Mouse (Mus musculus) forebrain, embryonic 16.5 days (tissue): ENCODE measurements at regions not wholly inside any gene's neighbourhood (a gene's known extent, or its start where the extent isn't known, plus 50 kb on each side); places are given as distances from the start of the nearest gene placed in this dataset.

Experiments
- ATAC-seq: fragments of 200-750 bp; cut with Nextera tagmentation; 2 replicates; pipeline ENCODE4 v1.8.0; 2017; ENCODE audit warnings: mild to moderate bottlenecking, moderate library complexity
- H3K27ac ChIP-seq: fragments of 300-500 bp; sonication (generic); 2 replicates; pipeline ENCODE4 v1.5.1; 2014; ENCODE audit warnings: low read length, control low read depth
- H3K27me3 ChIP-seq: fragments of 300-500 bp; sonication (generic); replicated peaks from 2 replicates; pipeline ENCODE4 v1.6.1; 2014; ENCODE audit warnings: low read length; ENCODE audit not compliant: control insufficient read depth, insufficient read depth
- H3K36me3 ChIP-seq: fragments of 300-500 bp; sonication (generic); 2 replicates; pipeline ENCODE4 v1.6.1; 2014; ENCODE audit not compliant: control insufficient read depth, insufficient read depth
- H3K4me1 ChIP-seq: fragments of 300-500 bp; sonication (generic); replicated peaks from 2 replicates; pipeline ENCODE4 v1.6.1; 2014; ENCODE audit warnings: low read length; ENCODE audit not compliant: control insufficient read depth, insufficient read depth
- H3K4me2 ChIP-seq: fragments of 300-500 bp; sonication (generic); 2 replicates; pipeline ENCODE4 v1.6.1; 2014; ENCODE audit warnings: mild to moderate bottlenecking, low read length, control low read depth
- H3K4me3 ChIP-seq: fragments of 300-500 bp; sonication (generic); replicated peaks from 2 replicates; pipeline ENCODE4 v1.5.1; 2014; ENCODE audit warnings: mild to moderate bottlenecking, low read length, control low read depth
- H3K9ac ChIP-seq: fragments of 300-500 bp; sonication (generic); replicated peaks from 2 replicates; pipeline ENCODE4 v1.6.1; 2014; ENCODE audit warnings: low read depth, low read length, control low read depth
- H3K9me3 ChIP-seq: fragments of 300-500 bp; sonication (generic); 2 replicates; pipeline ENCODE4 v1.6.1; 2016; ENCODE audit warnings: low read length; ENCODE audit not compliant: control insufficient read depth
- WGBS: fragments of 180-500 bp; shearing (Covaris S2); extraction: QIAGEN DNeasy Blood & Tissue Kit; methylation state at CpG from one replicate; pipeline ENCODE4 v1.1.7; 2014; 5-methylcytosine and 5-hydroxymethylcytosine counted together

DNA sequence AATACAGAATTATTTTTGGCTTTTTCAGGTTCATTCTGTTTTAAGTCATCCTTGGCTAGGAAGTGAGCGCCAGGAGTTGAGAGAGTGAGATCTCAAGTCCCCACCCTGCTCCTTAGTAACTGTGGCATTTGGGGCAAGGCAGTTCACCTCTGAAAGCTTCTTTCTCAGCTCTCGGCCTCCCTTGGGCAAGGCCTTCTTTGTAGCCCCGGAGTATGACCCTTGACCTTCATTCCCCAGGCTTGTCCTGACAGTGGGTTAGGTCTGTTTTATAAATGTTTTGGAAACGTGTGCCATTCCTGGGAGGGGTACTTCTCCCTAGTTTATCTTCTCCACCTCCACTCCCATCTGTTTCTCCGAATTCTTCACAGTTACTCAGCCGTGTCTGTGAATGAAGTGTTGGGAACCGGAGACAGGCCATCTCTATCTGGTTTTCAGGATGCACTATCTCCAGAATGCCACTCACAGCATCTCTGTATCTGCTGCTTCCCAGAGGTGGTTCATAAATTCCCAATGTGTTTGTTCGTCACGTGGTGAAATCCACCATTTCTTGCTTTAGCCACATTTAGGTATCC lies 75.0 kb upstream of the Eif4g2 start:
- Histone ChIP-seq H3K4me2 (no peak overlapping the region), H3K9me3 (no peaks in the 10 kb centered on the region), H3K27me3 (no peaks in the 10 kb centered on the region), H3K4me1 (peaks cover 19% of the 10 kb centered on the region), H3K36me3 (no peaks in the 10 kb centered on the region), H3K4me3 (no peak overlapping the region), H3K9ac (no peak overlapping the region), H3K27ac (no peak overlapping the region)
- no peak for ATAC-seq
- 68% methylated on average over 9 of the region's 9 CpGs for WGBS

- Histone ChIP-seq H3K27ac (no peak overlapping the region), H3K4me2 (no peak overlapping the region), H3K4me1 (peaks cover 19% of the 10 kb centered on the region), H3K9ac (no peak overlapping the region), H3K4me3 (no peak overlapping the region), H3K9me3 (no peaks in the 10 kb centered on the region), H3K36me3 (no peaks in the 10 kb centered on the region), H3K27me3 (no peaks in the 10 kb centered on the region)
- WGBS: 21% methylated on average over 6 of the region's 6 CpGs
- 0 out of 2 replicates have a peak, but pooled peaks have one; percentile 40 for ATAC-seq
These were observed 74.5 kb upstream of the Eif4g2 start for GRCm38 (mm10) chr7:111157287-111157686.

- H3K27ac ChIP-seq: no peak overlapping the region
- ATAC-seq: no peak
These were observed 73.8 kb upstream of the Eif4g2 start for GRCm38 (mm10) chr7:111156472-111157231.

GRCm38 (mm10) chr7:111155995-111156394 lies 73.2 kb upstream of the Eif4g2 start:
- H3K4me3 ChIP-seq: no peak overlapping the region
- no peak for ATAC-seq
- no peaks in the 10 kb centered on the region for H3K27me3 ChIP-seq
- no peaks in the 10 kb centered on the region for H3K9me3 ChIP-seq
- H3K4me2 ChIP-seq: no peak overlapping the region
- peaks cover 19% of the 10 kb centered on the region for H3K4me1 ChIP-seq
- no peaks in the 10 kb centered on the region for H3K36me3 ChIP-seq
- 52% methylated on average over 6 of the region's 6 CpGs for WGBS
- no peak overlapping the region for H3K9ac ChIP-seq
- no peak overlapping the region for H3K27ac ChIP-seq

More at GRCm38 (mm10) chr7:111156472-111157231, 73.8 kb upstream of the Eif4g2 start:
- Histone ChIP-seq H3K4me1 (peaks cover 19% of the 10 kb centered on the region), H3K4me2 (no peak overlapping the region), H3K9me3 (no peaks in the 10 kb centered on the region), H3K4me3 (no peak overlapping the region), H3K9ac (no peak overlapping the region), H3K36me3 (no peaks in the 10 kb centered on the region), H3K27me3 (no peaks in the 10 kb centered on the region)
- WGBS: 47% methylated on average over 8 of the region's 8 CpGs

GRCm38 (mm10) chr7:111154217-111154616 lies 71.4 kb upstream of the Eif4g2 start:
- Histone ChIP-seq H3K9me3 (no peaks in the 10 kb centered on the region), H3K36me3 (no peaks in the 10 kb centered on the region), H3K4me1 (peaks cover 19% of the 10 kb centered on the region), H3K27ac (no peak overlapping the region), H3K4me3 (no peak overlapping the region), H3K4me2 (no peak overlapping the region), H3K9ac (no peak overlapping the region), H3K27me3 (no peaks in the 10 kb centered on the region)
- WGBS: 89% methylated on average over 13 of the region's 13 CpGs
- no peak for ATAC-seq

- no peak for ATAC-seq
- no peak overlapping the region for H3K4me3 ChIP-seq
- H3K9ac ChIP-seq: no peak overlapping the region
- 91% methylated on average over 5 of the region's 5 CpGs for WGBS
- no peaks in the 10 kb centered on the region for H3K9me3 ChIP-seq
- no peak overlapping the region for H3K27ac ChIP-seq
- H3K4me1 ChIP-seq: no peaks in the 10 kb centered on the region
- H3K36me3 ChIP-seq: no peaks in the 10 kb centered on the region
- no peak overlapping the region for H3K4me2 ChIP-seq
- no peaks in the 10 kb centered on the region for H3K27me3 ChIP-seq
These were observed 67.7 kb upstream of the Eif4g2 start for GRCm38 (mm10) chr7:111150540-111150939.

DNA sequence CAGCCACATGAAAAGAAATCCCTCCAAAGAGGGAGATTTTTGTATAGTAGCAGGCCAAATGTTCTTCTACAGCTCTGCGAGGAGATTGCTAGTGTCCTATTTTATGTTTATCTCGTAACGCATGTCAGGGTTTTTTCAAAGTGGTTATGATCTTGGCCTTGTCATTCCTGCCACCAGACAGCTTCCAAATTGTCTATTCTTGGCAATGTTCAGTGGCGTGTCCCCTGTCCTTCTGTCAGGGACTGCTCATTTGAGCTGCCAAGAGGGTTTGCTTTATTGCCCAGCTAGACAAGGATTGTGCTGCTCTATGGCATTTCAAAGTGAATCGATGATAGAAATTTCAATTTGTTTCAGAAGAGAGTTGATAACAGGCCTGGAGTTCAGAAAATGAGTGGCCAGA lies 67.3 kb upstream of the Eif4g2 start:
- no peak overlapping the region for H3K27ac ChIP-seq
- no peak overlapping the region for H3K4me2 ChIP-seq
- no peaks in the 10 kb centered on the region for H3K36me3 ChIP-seq
- H3K4me1 ChIP-seq: no peaks in the 10 kb centered on the region
- no peak overlapping the region for H3K4me3 ChIP-seq
- WGBS: 75% methylated on average over 5 of the region's 5 CpGs
- no peak for ATAC-seq
- H3K9me3 ChIP-seq: no peaks in the 10 kb centered on the region
- no peak overlapping the region for H3K9ac ChIP-seq
- no peaks in the 10 kb centered on the region for H3K27me3 ChIP-seq

DNA sequence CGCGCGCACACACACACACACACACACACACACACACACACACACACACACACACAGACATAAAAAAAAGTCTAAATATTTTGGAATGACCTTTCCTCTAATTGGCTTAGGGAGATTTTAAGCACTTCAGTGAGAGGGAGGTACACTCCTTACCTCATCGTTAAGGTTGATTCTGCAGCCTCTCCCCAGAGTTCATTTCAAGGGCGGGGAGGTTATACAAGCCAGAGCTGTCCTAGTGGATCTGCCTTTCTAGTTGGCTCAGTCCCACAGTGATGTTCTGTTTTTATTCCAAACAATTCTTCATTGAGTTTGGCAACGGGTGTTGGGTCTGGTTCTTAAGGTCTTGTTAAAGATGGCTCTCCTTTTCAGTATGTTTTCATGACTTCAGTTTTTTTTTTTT lies 64.8 kb upstream of the Eif4g2 start:
- Histone ChIP-seq H3K4me2 (no peak overlapping the region), H3K9me3 (no peaks in the 10 kb centered on the region), H3K4me3 (no peak overlapping the region), H3K36me3 (no peaks in the 10 kb centered on the region), H3K4me1 (no peaks in the 10 kb centered on the region), H3K27ac (no peak overlapping the region), H3K27me3 (no peaks in the 10 kb centered on the region), H3K9ac (no peak overlapping the region)
- ATAC-seq: no peak
- 82% methylated on average over 6 of the region's 6 CpGs for WGBS

DNA sequence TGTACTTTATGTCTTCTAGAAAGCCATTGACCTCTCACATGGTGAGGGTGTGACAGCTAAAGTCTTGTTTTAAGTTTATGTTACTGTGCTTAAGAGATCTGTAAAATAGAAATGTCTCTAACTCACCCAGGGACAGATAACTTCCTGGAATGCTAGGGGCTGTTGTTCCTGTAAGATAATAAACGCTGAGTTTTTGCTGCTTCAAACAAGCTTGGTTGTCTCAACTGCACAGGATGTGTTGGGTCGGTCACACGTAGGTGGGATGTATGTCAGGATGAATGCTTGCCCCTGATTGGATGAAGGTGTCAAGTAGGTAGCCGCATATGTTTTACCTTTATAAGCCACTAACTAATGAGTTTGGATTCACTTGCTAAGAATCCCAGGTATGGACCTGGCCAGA lies 63.8 kb upstream of the Eif4g2 start:
- no peak overlapping the region for H3K4me3 ChIP-seq
- H3K27me3 ChIP-seq: no peaks in the 10 kb centered on the region
- ATAC-seq: no peak
- H3K9ac ChIP-seq: no peak overlapping the region
- 92% methylated on average over 4 of the region's 4 CpGs for WGBS
- no peaks in the 10 kb centered on the region for H3K36me3 ChIP-seq
- H3K9me3 ChIP-seq: no peaks in the 10 kb centered on the region
- H3K27ac ChIP-seq: no peak overlapping the region
- no peaks in the 10 kb centered on the region for H3K4me1 ChIP-seq
- H3K4me2 ChIP-seq: no peak overlapping the region
